Mouse (Mus musculus): ENCODE measurements around the gene Tmem204.

Tmem204 gene

DNA sequence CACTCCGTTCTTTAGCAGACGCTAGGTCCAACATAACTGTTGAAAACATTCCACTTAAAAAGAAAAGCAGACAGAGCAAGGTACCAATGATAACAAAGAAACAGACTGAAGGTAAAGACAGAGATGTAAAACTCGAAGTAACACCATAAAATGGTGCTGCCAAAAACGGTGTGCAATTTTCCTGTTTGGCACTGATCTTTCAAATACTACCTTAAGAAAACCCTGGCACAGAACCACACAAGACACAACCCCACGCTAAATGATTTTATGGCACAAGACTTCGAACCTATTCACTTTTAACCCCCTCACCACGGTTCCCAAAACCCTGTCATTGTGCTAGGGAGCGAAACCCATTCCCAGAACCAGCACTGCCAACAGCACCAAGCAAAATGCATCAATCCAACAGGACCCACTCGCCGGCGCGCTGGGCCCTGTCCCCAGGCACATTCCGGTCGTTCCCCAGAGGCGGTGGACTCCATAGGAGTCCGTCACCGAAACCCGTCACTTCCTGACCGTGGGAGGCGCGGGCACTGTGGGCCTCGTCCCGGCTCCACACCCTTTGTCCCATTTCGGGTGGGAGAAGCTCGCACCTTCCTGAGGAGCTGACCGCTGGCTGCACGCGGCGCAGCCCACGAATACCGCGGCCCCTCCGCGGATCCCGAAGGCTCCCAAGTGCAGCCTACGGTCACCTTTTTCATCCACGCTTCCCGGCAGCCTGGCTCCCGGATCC, 68.4 kb downstream of the Tmem204 start:
- peak; percentile 23 to 46 for DNase-seq (ENCODE audit: low spot score in 2 of 2)

DNA sequence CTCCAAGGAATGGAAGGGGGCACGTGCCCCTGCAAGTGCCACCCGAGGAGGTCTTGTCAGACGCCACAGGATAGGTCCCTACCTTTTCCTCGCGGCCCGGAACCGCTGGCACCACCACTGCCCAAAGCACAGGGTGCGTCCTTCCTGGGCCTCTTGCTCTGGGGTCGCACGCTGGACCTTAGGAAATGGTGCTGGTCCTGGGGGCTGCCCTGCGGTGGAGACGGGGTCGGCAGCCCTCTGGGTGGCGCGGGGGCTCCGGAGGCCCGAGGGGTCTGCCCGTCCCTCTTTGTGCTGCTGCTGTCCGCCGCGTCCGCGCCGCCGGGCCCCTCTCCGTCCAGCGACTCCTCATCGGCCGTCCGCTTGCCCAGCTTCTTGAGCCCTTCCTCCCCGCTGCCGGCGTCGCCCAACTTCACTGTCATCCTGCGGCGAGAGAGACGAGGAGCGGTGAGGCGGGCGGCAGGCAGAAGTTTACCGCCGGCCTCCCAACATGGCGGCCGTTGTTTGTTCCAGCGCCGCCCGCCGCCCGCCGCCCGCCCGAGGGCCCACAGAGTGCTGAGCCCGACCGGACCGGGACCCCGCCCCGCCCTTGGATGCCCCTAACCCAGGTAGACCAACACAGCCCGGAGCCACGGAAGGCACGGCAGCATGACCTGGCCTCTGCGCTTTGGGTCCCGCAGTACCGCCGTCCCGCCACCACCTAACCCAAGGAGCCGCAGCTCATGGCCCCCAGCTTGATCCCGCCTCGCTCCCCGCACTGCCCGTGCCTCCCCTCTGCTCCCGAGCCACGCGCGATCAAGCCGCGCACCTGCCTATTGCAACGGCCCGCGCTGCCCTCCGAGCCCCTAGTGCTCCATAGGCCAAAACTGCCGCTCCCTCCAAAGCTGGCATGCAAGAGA, 69.5 kb downstream of the Tmem204 start:
- peak; percentile 14 to 30 for DNase-seq (ENCODE audit: low spot score in 2 of 2)

Measured in urinary bladder, postnatal 36 days (tissue).